Mouse (Mus musculus) forebrain, embryonic 12.5 days (tissue): ENCODE data around the gene Snx32. TPM values are rescaled to one million over a fixed set of nuclear protein-coding genes. Genes with fewer than 3 reads are reported as not detected.
A peak's percentile ranks its signal among the peaks of the same experiment; 100 is the strongest.
"Not testable (repeated sequence)": the region's sequence is repeated elsewhere in the genome, so short reads cannot be mapped to it uniquely, and the experiment has no call there.

Experiments
- ATAC-seq: fragments of 200-750 bp; cut with Nextera tagmentation; 2 replicates; pipeline ENCODE4 v1.8.0; 2017; ENCODE audit warnings: moderate TSS enrichment; ENCODE audit not compliant: low FRiP score
- H3K27ac ChIP-seq: fragments of 300-500 bp; sonication (generic); 2 replicates; pipeline ENCODE4 v1.5.1; 2016; ENCODE audit warnings: mild to moderate bottlenecking
- H3K27me3 ChIP-seq: fragments of 300-500 bp; sonication (generic); 2 replicates; pipeline ENCODE4 v1.6.1; 2016; ENCODE audit warnings: mild to moderate bottlenecking
- H3K36me3 ChIP-seq: fragments of 300-500 bp; sonication (generic); replicated peaks from 2 replicates; pipeline ENCODE4 v1.6.1; 2016; ENCODE audit warnings: mild to moderate bottlenecking
- H3K4me1 ChIP-seq: fragments of 300-500 bp; sonication (generic); 2 replicates; pipeline ENCODE4 v1.6.1; 2016
- H3K4me2 ChIP-seq: fragments of 300-500 bp; sonication (generic); 2 replicates; pipeline ENCODE4 v1.6.1; 2016; ENCODE audit warnings: mild to moderate bottlenecking, moderate library complexity
- H3K4me3 ChIP-seq: fragments of 300-500 bp; sonication (generic); replicated peaks from 2 replicates; pipeline ENCODE4 v1.5.1; 2016; ENCODE audit warnings: mild to moderate bottlenecking
- H3K9ac ChIP-seq: fragments of 300-500 bp; sonication (generic); 2 replicates; pipeline ENCODE4 v1.6.1; 2016; ENCODE audit warnings: mild to moderate bottlenecking
- H3K9me3 ChIP-seq: fragments of 300-500 bp; sonication (generic); 2 replicates; pipeline ENCODE4 v1.6.1; 2016
- WGBS: fragments of 180-500 bp; shearing (Covaris S2); methylation state at CpG from one replicate; pipeline ENCODE4 v1.1.7; 2016; 5-methylcytosine and 5-hydroxymethylcytosine counted together
- polyA plus RNA-seq: library from polyadenylated mRNA; unstranded; fragments of >200 nt; fragmentation: Nextera tagmentation; extraction: Ambion mirVana; gene quantifications from 2 replicates; pipeline ENCODE4 v1.2.1, GENCODE M21; 2016

Gene Snx32
- polyA plus RNA-seq, 1 experiment from 2014 or later = 29.3 TPM

DNA sequence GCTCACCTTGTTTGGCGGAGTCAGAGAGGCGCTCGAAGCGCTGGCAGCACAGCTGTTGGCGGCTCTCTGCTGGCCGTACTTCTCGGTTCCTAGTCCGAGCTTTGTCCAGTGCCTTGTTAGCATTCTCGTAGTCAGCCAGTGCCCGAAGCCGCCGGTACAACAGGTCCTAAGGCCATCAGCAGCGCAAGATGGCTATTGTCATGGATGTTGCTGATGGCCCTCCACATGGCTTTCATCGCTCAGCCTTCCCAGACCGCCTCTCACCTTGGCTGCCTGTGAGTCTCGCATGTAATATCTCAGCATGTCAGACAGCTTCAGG, 14.3 kb downstream of the Snx32 start:
- WGBS = 89% methylated on average over 16 of the region's 16 CpGs

DNA sequence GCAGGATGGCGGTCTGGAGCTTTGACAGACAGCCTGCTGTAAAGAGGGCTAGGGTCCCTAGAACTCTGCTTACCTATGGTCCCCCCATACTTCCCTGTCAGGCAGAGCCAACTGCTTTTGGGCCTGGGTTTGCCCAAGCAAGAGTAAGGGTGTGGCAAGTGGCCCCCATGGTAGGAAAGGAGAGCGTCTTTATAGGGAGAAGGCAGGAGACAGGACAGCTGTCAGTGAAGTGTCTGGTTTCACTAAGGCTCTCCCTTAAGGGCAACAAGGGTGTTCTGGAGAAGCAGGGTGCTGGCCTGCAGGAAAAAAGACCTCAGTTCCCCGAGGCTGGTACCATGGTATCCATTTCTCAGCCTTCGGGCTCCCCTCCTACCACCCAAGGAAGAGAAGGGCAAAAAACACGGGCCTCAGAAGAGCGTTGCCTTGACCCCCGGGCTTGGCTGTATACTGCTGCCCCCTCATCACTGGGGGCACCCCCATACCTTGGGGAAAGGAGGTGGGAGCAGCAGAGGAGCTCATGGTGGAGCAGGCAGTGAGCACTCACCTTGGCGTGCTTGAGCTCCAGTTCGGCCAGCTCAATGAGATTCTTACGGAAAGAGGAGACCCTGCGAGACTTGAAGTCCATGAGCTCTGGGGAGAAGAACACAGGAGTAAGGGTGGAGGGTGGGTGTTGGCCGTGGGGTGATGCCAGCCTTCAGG, 14.8 kb downstream of the Snx32 start:
- no peaks in the 10 kb centered on the region for H3K9me3 ChIP-seq
- H3K27me3 ChIP-seq = no peaks in the 10 kb centered on the region
- peaks cover 61% of the 10 kb centered on the region for H3K36me3 ChIP-seq
- H3K4me1 ChIP-seq = peaks cover 16% of the 10 kb centered on the region
- H3K9ac ChIP-seq = no peak overlapping the region
- no peak for ATAC-seq
- H3K4me2 ChIP-seq = no peak overlapping the region
- 0 out of 2 replicates have a peak overlapping the region, but pooled peaks have one; percentile 6 for H3K27ac ChIP-seq
- H3K4me3 ChIP-seq = no peak overlapping the region
- 86% methylated on average over 12 of the region's 12 CpGs for WGBS

More for the DNA sequence above, 14.3 kb downstream of the Snx32 start:
- Histone ChIP-seq H3K27ac (no peak overlapping the region), H3K9ac (no peak overlapping the region), H3K4me1 (peaks cover 16% of the 10 kb centered on the region), H3K9me3 (no peaks in the 10 kb centered on the region), H3K36me3 (peaks cover 61% of the 10 kb centered on the region), H3K4me2 (no peak overlapping the region), H3K27me3 (no peaks in the 10 kb centered on the region), H3K4me3 (no peak overlapping the region)
- no peak for ATAC-seq

DNA sequence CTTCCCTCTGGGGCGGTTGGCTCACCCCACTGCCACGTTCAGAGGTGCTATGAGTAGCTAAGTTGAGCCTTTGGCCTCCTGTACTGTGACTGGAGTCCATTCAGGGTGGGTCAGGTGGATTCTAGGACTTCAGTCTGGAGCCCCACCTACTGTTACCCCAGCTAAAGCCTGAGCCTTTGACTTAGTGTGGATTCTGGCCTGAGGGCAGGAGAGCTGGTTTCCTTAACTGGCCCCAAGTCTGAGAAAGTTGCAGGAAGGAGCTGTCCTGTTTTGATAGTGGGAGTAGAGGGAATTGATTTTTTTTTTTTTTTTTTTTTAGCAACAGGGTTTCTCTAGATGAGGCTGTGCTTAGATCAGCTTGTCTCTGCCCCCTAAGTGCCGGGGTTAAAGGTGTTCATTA, 16.0 kb downstream of the Snx32 start:
- WGBS = 89% methylated on average over 3 of the region's 3 CpGs
- Histone ChIP-seq H3K9me3 (no peaks in the 10 kb centered on the region), H3K36me3 (peaks cover 61% of the 10 kb centered on the region), H3K27me3 (no peaks in the 10 kb centered on the region), H3K9ac (no peak overlapping the region), H3K4me2 (no peak overlapping the region), H3K27ac (no peak overlapping the region), H3K4me1 (peaks cover 22% of the 10 kb centered on the region), H3K4me3 (no peak overlapping the region)
- no peak for ATAC-seq

DNA sequence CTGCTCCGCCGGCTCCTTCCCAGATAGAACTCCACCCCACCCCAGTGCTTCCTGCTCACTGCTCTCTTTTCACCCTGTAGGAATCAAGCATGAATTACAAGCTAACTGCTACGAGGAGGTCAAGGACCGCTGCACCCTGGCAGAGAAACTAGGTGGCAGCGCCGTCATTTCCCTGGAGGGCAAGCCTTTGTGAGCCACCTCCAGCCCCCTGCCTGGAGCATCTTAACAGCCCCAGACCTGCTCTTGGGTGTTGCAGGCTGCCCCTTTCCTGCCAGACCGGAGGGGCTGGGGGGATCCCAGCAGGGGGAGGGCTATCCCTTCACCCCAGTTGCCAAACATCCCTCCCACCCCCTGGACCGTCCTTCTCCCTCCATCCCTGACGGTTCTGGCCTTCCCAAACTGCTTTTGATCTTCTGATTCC, 17.0 kb downstream of the Snx32 start:
- Histone ChIP-seq H3K4me1 (peaks cover 28% of the 10 kb centered on the region), H3K36me3 (peaks cover 60% of the 10 kb centered on the region)
- H3K4me2 ChIP-seq, H3K4me3 ChIP-seq, H3K27me3 ChIP-seq, H3K9me3 ChIP-seq, H3K9ac ChIP-seq, H3K27ac ChIP-seq, ATAC-seq: not testable (repeated sequence)
- 79% methylated on average over 9 of the region's 9 CpGs for WGBS

DNA sequence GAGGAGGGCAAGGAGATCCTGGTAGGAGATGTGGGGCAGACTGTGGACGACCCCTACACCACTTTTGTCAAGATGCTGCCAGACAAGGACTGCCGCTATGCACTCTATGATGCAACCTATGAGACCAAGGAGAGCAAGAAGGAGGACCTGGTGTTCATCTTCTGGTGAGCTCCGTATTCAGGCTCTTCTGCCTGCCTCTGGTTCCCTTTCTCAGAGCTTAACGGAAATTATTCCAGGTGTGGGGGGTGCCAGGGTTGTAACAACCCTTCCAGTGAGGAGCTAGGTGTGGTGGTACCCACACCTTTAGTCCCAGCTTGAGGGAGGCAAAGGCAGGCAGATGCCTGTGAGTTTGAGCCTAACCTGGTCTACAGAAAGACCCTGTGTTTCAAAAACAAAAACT, 17.7 kb downstream of the Snx32 start:
- Histone ChIP-seq H3K4me2 (no peak overlapping the region; the same call in 1 of the 2 replicates), H3K9ac (no peak overlapping the region), H3K4me1 (peaks cover 31% of the 10 kb centered on the region), H3K36me3 (peaks cover 53% of the 10 kb centered on the region), H3K27me3 (no peaks in the 10 kb centered on the region), H3K9me3 (no peaks in the 10 kb centered on the region), H3K27ac (no peak overlapping the region), H3K4me3 (no peak overlapping the region)
- 87% methylated on average over 4 of the region's 4 CpGs for WGBS
- ATAC-seq = no peak

DNA sequence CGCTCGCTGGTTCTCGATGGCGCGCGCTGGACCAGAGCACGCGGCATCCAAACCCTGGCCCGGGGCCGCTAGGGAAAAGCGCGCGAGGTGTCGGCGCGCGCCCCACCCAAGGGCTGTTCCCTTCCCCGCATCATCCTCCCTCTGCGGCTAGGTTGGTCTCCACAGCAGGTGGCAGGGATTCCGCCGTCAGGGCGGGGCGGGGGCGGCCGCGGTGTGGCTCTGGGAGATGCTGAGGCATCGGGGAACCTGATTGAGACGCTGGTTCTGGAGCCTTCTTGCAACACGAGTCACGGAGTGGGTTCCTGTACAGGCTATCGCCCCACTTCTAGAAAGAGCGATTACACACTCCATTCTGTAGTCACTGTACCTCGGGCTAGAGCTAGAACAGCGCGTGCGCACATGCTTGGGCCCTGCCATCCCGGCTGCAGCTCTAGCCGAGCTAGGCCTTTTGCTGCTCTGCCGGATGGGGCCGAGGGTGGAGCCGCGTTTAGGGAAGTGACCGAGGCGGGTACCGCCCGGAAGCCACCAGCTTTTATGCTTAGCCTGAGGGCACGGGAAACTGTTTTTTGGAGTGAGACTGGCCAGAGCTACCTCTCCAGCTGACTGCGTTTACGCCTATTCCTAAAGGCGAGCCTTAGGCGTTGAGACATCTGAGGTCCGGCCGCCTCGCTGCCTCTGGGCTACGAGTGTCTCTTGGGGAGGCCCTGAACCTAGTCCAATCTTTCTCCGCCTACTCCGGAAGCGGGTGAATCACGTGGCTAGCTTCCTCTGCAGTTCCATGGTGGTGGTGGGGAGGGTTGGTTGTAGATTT, 19.2 kb downstream of the Snx32 start:
- H3K27ac ChIP-seq = peak overlapping the region; percentile 100
- H3K9me3 ChIP-seq = no peaks in the 10 kb centered on the region
- peak overlapping the region; percentile 79 for H3K4me2 ChIP-seq
- peaks cover 46% of the 10 kb centered on the region for H3K4me1 ChIP-seq
- peaks cover 40% of the 10 kb centered on the region for H3K36me3 ChIP-seq
- peak overlapping the region; percentile 96 for H3K4me3 ChIP-seq
- ATAC-seq = peak; percentile 31
- H3K9ac ChIP-seq = peak overlapping the region; percentile 95
- WGBS = under 1% methylated on average over 59 of the region's 59 CpGs
- no peaks in the 10 kb centered on the region for H3K27me3 ChIP-seq

DNA sequence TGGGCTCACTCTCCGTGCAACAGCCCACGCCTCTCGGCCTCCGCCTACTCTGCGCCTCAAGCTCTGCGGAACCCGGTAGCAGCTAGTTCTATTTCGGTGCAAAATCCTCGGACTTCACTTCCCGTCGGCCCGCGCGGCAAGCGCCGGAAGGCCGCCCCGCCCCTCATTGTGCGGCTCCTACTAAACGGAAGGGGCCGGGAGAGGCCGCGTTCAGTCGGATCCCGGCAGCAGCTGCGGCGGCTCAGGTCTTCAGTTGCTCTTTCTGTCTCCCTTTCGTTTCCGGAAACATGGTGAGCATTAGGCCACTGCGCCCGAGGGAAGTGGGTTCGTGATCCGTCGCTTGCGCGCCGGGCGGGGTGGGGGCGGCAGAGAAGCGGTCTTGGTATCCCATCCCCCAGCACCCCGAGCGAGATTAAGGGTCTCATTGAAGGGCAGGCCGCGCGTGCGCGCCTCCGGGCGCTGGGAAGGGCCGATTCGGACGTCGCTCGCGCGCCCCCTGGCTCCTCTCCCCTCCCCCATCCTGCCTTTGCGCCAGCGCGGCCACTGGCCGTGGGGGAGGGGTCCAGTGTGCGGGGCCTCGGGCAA, 19.9 kb downstream of the Snx32 start, which contains the start of gene Cfl1:
Cfl1 (plus strand) TSS at position 143 of the 585 bp plus-strand sequence.
- Histone ChIP-seq H3K36me3 (peaks cover 40% of the 10 kb centered on the region), H3K4me3 (peak within 1 kb of the TSS; percentile 96), H3K9me3 (no peaks in the 10 kb centered on the region), H3K27me3 (no peaks in the 10 kb centered on the region), H3K27ac (peak within 1 kb of the TSS; percentile 100), H3K4me1 (peaks cover 46% of the 10 kb centered on the region), H3K9ac (peak within 1 kb of the TSS; percentile 95), H3K4me2 (peak within 1 kb of the TSS; percentile 79)
- WGBS = under 1% methylated on average over 61 of the region's 62 CpGs
- ATAC-seq = peak; percentile 74

DNA sequence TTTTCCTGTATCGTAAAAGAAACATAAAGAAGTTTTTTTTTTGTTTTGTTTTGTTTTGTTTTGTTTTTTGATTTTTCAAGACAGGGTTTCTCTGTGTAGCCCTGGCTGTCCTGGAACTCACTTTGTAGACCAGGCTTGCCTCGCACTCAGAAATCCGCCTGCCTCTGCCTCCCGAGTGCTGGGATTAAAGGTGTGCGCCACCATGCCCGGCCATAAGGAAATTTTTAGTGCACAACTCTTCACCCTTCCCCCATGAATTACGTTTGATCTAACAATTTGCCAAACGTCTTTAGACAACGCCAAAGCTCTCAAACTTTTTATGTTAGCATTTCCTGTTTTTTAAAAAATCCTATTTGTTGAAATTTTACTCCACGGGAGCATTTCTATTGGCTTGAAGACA, 20.6 kb downstream of the Snx32 start:
- Histone ChIP-seq H3K27ac (peak overlapping the region; percentile 100), H3K4me3 (peak overlapping the region; percentile 96), H3K36me3 (peaks cover 42% of the 10 kb centered on the region), H3K4me2 (peak overlapping the region; percentile 79), H3K4me1 (peaks cover 46% of the 10 kb centered on the region)
- H3K9me3 ChIP-seq, H3K27me3 ChIP-seq, ATAC-seq, H3K9ac ChIP-seq: not testable (repeated sequence)
- 57% methylated on average over 10 of the region's 10 CpGs for WGBS

DNA sequence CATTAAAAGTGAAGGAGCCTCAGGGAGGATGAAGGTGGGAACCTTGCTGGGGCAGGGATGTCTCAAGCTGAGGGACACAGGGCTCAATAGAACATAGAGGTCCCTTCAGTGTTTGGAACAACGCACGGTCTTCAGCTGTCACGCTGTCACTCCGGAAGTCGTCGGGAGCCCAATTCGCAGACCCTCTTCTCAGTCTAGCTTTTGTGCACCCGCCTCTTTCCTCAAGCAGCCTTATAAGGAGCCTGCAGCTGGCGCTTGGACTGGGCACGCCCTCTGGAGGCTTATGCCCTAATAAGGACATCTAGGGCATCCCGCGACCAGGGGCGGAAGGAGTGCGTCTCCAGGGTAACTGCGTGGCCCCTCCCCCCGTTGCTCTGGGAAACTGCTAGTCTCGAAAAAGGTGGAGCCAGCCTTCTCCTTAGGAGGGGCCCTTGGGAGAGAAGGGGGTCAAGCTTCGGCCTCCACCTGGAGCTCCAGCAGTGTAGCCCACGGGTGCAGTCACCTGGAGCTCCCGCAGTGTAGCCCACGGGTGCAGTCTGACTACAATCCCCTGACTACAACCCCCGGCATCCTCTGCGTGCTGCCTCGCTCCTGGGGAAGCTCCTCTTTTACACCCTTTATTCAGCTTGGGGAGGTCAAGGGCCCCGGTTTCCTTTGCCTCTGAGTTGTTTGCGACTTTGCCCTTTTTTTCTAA, 21.3 kb downstream of the Snx32 start:
- WGBS = under 1% methylated on average over 26 of the region's 26 CpGs
- peak; percentile 79 for ATAC-seq
- Histone ChIP-seq H3K36me3 (peaks cover 42% of the 10 kb centered on the region), H3K27me3 (no peaks in the 10 kb centered on the region), H3K27ac (peak overlapping the region; percentile 100), H3K4me3 (peak overlapping the region; percentile 42), H3K4me2 (peak overlapping the region; percentile 79), H3K9ac (peak overlapping the region; percentile 53), H3K4me1 (peaks cover 46% of the 10 kb centered on the region), H3K9me3 (no peaks in the 10 kb centered on the region)

DNA sequence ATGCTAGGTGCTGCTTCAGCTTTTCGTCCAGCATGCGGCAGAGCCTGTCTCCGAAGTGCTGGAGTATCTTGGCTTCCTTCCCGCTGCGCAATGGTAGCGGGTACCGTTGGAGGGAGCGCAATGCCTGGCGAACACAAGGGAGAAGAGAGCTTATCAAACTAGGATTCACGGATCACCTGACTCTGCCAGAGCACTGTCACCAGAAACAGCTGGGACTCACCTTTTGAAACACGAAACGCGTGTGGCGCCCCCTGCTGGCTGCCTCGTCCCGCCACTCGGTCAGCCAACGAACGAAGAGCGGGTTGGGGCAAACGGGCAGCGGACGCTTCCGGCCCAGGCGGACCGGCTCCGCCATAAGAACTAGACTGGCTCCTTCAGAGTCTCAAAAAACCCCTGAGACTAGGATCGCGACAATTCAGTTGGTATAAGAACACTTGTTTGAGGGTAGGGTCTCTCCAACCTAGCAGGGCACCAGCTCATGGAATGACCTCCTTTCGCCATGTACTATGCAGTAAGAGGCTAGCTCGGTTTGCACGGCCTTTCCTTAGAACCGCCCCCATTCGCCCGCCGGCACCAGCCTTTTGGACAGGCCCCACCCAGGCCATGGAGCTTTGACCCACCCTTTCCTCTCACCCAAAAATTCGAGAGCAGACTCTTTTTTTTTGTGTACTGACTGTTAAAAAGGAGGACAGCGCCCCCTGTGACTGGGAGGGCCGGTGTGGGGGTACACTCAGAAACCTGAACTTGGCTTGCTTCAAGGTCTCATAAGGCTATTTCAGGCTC, 22.4 kb downstream of the Snx32 start, which contains the start of gene Mus81:
Mus81 (minus strand) TSS at position 635 of the 783 bp plus-strand sequence.
- ATAC-seq = peak; percentile 51

DNA sequence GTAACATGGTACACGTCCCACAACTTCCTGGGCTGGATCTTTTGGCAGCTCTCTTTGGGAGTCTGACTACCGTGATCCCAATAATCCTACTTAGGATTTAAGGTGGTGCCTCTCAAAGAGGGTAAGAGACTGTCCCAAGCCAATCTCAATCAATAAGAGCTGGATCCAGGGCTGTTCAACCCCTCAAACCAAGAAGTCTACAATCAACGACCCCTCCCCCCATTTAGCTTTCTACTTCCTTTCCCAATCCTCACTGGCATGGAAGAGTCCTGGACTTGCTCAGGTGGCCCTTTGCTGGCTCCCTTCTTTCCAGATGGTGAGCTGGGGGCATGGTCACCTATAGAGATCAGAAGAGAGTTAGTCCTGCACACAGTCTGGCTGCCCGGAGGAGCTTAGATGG, 23.6 kb downstream of the Snx32 start:
- ATAC-seq = no peak
- Histone ChIP-seq H3K27ac (no peak overlapping the region), H3K4me1 (peaks cover 32% of the 10 kb centered on the region), H3K36me3 (peaks cover 44% of the 10 kb centered on the region), H3K4me3 (no peak overlapping the region), H3K9me3 (no peaks in the 10 kb centered on the region), H3K4me2 (peak overlapping the region; percentile 79; the same call in 1 of the 2 replicates), H3K27me3 (no peaks in the 10 kb centered on the region), H3K9ac (0 out of 2 replicates have a peak overlapping the region, but pooled peaks have one; percentile 53)
- WGBS = 92% methylated on average over 4 of the region's 4 CpGs

More for the DNA sequence above, 22.4 kb downstream of the Snx32 start, which contains the start of gene Mus81:
- Histone ChIP-seq H3K9me3 (no peaks in the 10 kb centered on the region), H3K36me3 (peaks cover 42% of the 10 kb centered on the region), H3K4me3 (peak within 1 kb of the TSS; percentile 42), H3K9ac (peak within 1 kb of the TSS; percentile 53), H3K4me2 (peak within 1 kb of the TSS; percentile 79), H3K4me1 (peaks cover 43% of the 10 kb centered on the region), H3K27ac (peak within 1 kb of the TSS; percentile 100), H3K27me3 (no peaks in the 10 kb centered on the region)
- under 1% methylated on average over 39 of the region's 39 CpGs for WGBS
